Mouse (Mus musculus) megakaryocyte, embryonic 14.5 days (primary cell): ENCODE measurements around the gene Sulf2.

Source experiments
- FLI1 ChIP-seq: IDR thresholded peaks from 2 replicates; pipeline ENCODE4 v1.6.1; 2012; ENCODE audit warnings: low read length, inconsistent platforms, mixed read lengths
- GATA1 ChIP-seq: IDR thresholded peaks from 3 replicates; pipeline ENCODE4 v1.6.1; 2012; ENCODE audit warnings: mixed read lengths, low read length, inconsistent platforms, borderline replicate concordance

GRCm38 (mm10) chr2:166138308-166138707, 17.2 kb downstream of the Sulf2 start:
- TF ChIP-seq GATA1 (no peak), FLI1 (no peak)
